8 mouse cellular contexts compared by ENCODE assay signal in genomic region chr7:67371891-67372672, GRCm38 (mm10). TPM values are rescaled to one million over a fixed set of nuclear protein-coding genes. Genes with fewer than 3 reads are reported as not detected.
DNase-seq lines count a peak whose midpoint lies in the region; ATAC-seq and TF ChIP-seq lines count a peak whose summit lies in the region.

No protein-coding gene starts in this region.

- no peaks in the 10 kb centered on the region for H3K9me3 ChIP-seq in forebrain, postnatal 0 days (ENCODE audit: low read length)
- no peaks in the 10 kb centered on the region for H3K9me3 ChIP-seq in hindbrain, postnatal 0 days (ENCODE audit: low read length)
- H3K9me3 ChIP-seq in liver, embryonic 15.5 days (replicated peaks) = no peaks in the 10 kb centered on the region

- H3K4me2 ChIP-seq in forebrain, postnatal 0 days (ENCODE audit: low read depth) = peak overlapping the region; percentile 99
- peak overlapping the region; percentile 90 for H3K4me2 ChIP-seq in hindbrain, postnatal 0 days (ENCODE audit: low read depth, low read length)
- peak overlapping the region; percentile 99 for H3K4me2 ChIP-seq in liver, embryonic 15.5 days

- H3K27me3 ChIP-seq in forebrain, postnatal 0 days (ENCODE audit: insufficient read depth, low read length) = no peaks in the 10 kb centered on the region
- no peaks in the 10 kb centered on the region for H3K27me3 ChIP-seq in hindbrain, postnatal 0 days (ENCODE audit: insufficient read depth, low read length)
- no peaks in the 10 kb centered on the region; the same call in 1 of the 2 replicates for H3K27me3 ChIP-seq in liver, embryonic 15.5 days

- no peak for TF ChIP-seq CTCF in forebrain, postnatal 0 days (IDR thresholded peaks at IDR 0.05; ENCODE audit: low read depth)
- no peak for TF ChIP-seq CTCF in hindbrain, postnatal 0 days (IDR thresholded peaks at IDR 0.05; ENCODE audit: low read depth)

- peak; percentile 67 for ATAC-seq in forebrain, postnatal 0 days
- ATAC-seq in hindbrain, postnatal 0 days = peak; percentile 75
- peak; percentile 72 for ATAC-seq in liver, embryonic 15.5 days (ENCODE audit: insufficient read depth)

- DNase-seq in thymus, adult 18-20 months = peak; percentile 36 to 52
- no peak for DNase-seq in thymus, postnatal 0 days (ENCODE audit: low spot score)
- peak; percentile 16 for DNase-seq in forebrain, postnatal 0 days
- peak; percentile 46 for DNase-seq in hindbrain, postnatal 0 days (ENCODE audit: low spot score)
- DNase-seq in ovary, postnatal 36 days (ENCODE audit: low spot score) = peak; percentile 48
- no peak for DNase-seq in frontal cortex, postnatal 25 days (ENCODE audit: low spot score in 2 of 2)

- no peaks in the 10 kb centered on the region for H3K36me3 ChIP-seq in forebrain, postnatal 0 days (ENCODE audit: insufficient read depth)
- no peaks in the 10 kb centered on the region for H3K36me3 ChIP-seq in hindbrain, postnatal 0 days (ENCODE audit: insufficient read depth, low read length)
- H3K36me3 ChIP-seq in liver, embryonic 15.5 days (replicated peaks) = no peaks in the 10 kb centered on the region

- WGBS in forebrain, postnatal 0 days = 3% methylated on average over 44 of the region's 75 CpGs
- 2% methylated on average over 39 of the region's 75 CpGs for WGBS in hindbrain, postnatal 0 days
- under 1% methylated on average over 59 of the region's 75 CpGs for WGBS in liver, embryonic 15.5 days (ENCODE audit: insufficient replicate concordance)

- H3K4me1 ChIP-seq in brown adipose tissue, adult 24 weeks (ENCODE audit: control insufficient read depth, insufficient read depth, insufficient read length, low read length) = peaks cover 3% of the 10 kb centered on the region
- peaks cover 13% of the 10 kb centered on the region for H3K4me1 ChIP-seq in forebrain, postnatal 0 days (ENCODE audit: insufficient read depth)
- H3K4me1 ChIP-seq in hindbrain, postnatal 0 days (ENCODE audit: insufficient read depth, low read length) = no peaks in the 10 kb centered on the region
- H3K4me1 ChIP-seq in liver, embryonic 15.5 days (replicated peaks) = peaks cover 35% of the 10 kb centered on the region

- peak overlapping the region; percentile 86 for H3K4me3 ChIP-seq in brown adipose tissue, adult 24 weeks (ENCODE audit: insufficient read depth, low read depth, low read length)
- H3K4me3 ChIP-seq in forebrain, postnatal 0 days (ENCODE audit: low read depth, low read length) = peak overlapping the region; percentile 86
- peak overlapping the region; percentile 93 for H3K4me3 ChIP-seq in hindbrain, postnatal 0 days (ENCODE audit: low read length)
- peak overlapping the region; percentile 91 for H3K4me3 ChIP-seq in liver, embryonic 15.5 days (replicated peaks)

- peak overlapping the region; percentile 83 for H3K27ac ChIP-seq in brown adipose tissue, adult 24 weeks (replicated peaks; ENCODE audit: low read depth, low read length)
- H3K27ac ChIP-seq in forebrain, postnatal 0 days (ENCODE audit: low read depth, low read length) = peak overlapping the region; percentile 97
- H3K27ac ChIP-seq in hindbrain, postnatal 0 days = peak overlapping the region; percentile 99
- peak overlapping the region; percentile 92 for H3K27ac ChIP-seq in liver, embryonic 15.5 days (replicated peaks)

- peak overlapping the region; percentile 92 for H3K9ac ChIP-seq in forebrain, postnatal 0 days
- peak overlapping the region; percentile 99 for H3K9ac ChIP-seq in hindbrain, postnatal 0 days (replicated peaks; ENCODE audit: low read length)
- H3K9ac ChIP-seq in liver, embryonic 15.5 days = peak overlapping the region; percentile 95

RNA-seq across cellular contexts. Expression of gene Mef2a, which starts 0.6 kb away (rescaled TPM):
- polyA plus RNA-seq in thymus, postnatal 0 days (2015; fragmentation: Nextera tagmentation; extraction: Ambion mirVana) = 62.3 and 64.9 TPM in 2 replicates
- polyA plus RNA-seq in brown adipose tissue, adult 24 weeks (2012; ENCODE audit: insufficient read depth, insufficient read length, missing spikeins) = 28.5 and 38.9 TPM in 2 replicates
- 62.2 and 80.9 TPM in 2 replicates for total RNA-seq in forebrain, postnatal 0 days (2014; rRNA removed)
- 31.1 and 47.7 TPM in 2 replicates for polyA plus RNA-seq in forebrain, postnatal 0 days (2015; fragmentation: Nextera tagmentation; extraction: Ambion mirVana)
- 48.7 and 55.2 TPM in 2 replicates for total RNA-seq in hindbrain, postnatal 0 days (2014; rRNA removed)
- 36.6 and 38.4 TPM in 2 replicates for polyA plus RNA-seq in hindbrain, postnatal 0 days (2015; fragmentation: Nextera tagmentation; extraction: Ambion mirVana)
- 10.8 and 10.9 TPM in 2 replicates for polyA plus RNA-seq in liver, embryonic 15.5 days (2015; fragmentation: Nextera tagmentation; extraction: Ambion mirVana)

Comparison
In these comparisons a context has a peak if more than half of its experiments do, and no peak if none do; other contexts are left out.
1. DNase-seq: peak in thymus, adult 18-20 months (2 of 2), forebrain, postnatal 0 days (single experiment), hindbrain, postnatal 0 days (single experiment) and ovary, postnatal 36 days (single experiment); none in thymus, postnatal 0 days (single experiment) and frontal cortex, postnatal 25 days (0 of 2).
2. Peak in every context shown above with its lines, with median percentiles within 50 percentile points of each other: H3K27ac ChIP-seq, H3K4me3 ChIP-seq, ATAC-seq, H3K4me2 ChIP-seq and H3K9ac ChIP-seq.